Mouse (Mus musculus): ENCODE measurements around the gene Krba1.

The Krba1 gene

GRCm38 (mm10) chr6:48426956-48427355 lies 31.6 kb downstream of the Krba1 start:
- no peak for DNase-seq

GRCm38 (mm10) chr6:48428769-48429557 lies 33.6 kb downstream of the Krba1 start:
- no peak for DNase-seq

GRCm38 (mm10) chr6:48430748-48431147 lies 35.4 kb downstream of the Krba1 start:
- no peak for DNase-seq

GRCm38 (mm10) chr6:48432893-48433816 lies 37.8 kb downstream of the Krba1 start:
- no peak for DNase-seq

- no peak for DNase-seq
These were observed 39.3 kb downstream of the Krba1 start for GRCm38 (mm10) chr6:48434651-48435050.

GRCm38 (mm10) chr6:48435111-48435510 lies 39.7 kb downstream of the Krba1 start:
- DNase-seq = no peak

GRCm38 (mm10) chr6:48435706-48436349 lies 40.4 kb downstream of the Krba1 start:
- no peak for DNase-seq

- DNase-seq = no peak
These were observed 42.4 kb downstream of the Krba1 start for GRCm38 (mm10) chr6:48437679-48438376.

- no peak for DNase-seq
These were observed 43.2 kb downstream of the Krba1 start for GRCm38 (mm10) chr6:48438475-48439125.

- DNase-seq = no peak
These were observed 44.3 kb downstream of the Krba1 start for GRCm38 (mm10) chr6:48439654-48440053.

GRCm38 (mm10) chr6:48440306-48441014 lies 45.1 kb downstream of the Krba1 start:
- DNase-seq = no peak

GRCm38 (mm10) chr6:48443592-48444309 lies 48.4 kb downstream of the Krba1 start:
- DNase-seq = peak; percentile 87 to 91

GRCm38 (mm10) chr6:48444310-48445180 lies 49.2 kb downstream of the Krba1 start:
- peak; percentile 58 to 63 for DNase-seq

GRCm38 (mm10) chr6:48445181-48446101 lies 50.1 kb downstream of the Krba1 start, which contains the start of gene Zfp467:
Gene Zfp467 (minus strand): TSS chr6:48445825.
- peak; percentile 36 to 40 for DNase-seq

GRCm38 (mm10) chr6:48446256-48446655 lies 50.9 kb downstream of the Krba1 start:
- DNase-seq = no peak

- no peak for DNase-seq
These were observed 51.5 kb downstream of the Krba1 start for GRCm38 (mm10) chr6:48446896-48447295.

GRCm38 (mm10) chr6:48447929-48448328 lies 52.5 kb downstream of the Krba1 start, which contains the start of gene Sspo:
Gene Sspo (plus strand): TSS chr6:48448229.
- no peak for DNase-seq

- no peak for DNase-seq
These were observed 53.1 kb downstream of the Krba1 start for GRCm38 (mm10) chr6:48448527-48448926.

All from thymus, adult 18-20 months (tissue).